Mouse (Mus musculus): ENCODE data around the gene Nphp4. TPM values are rescaled to one million over a fixed set of nuclear protein-coding genes. Genes with fewer than 3 reads are reported as not detected.

The Nphp4 gene
- polyA plus RNA-seq, 1 experiment: not detected

DNA sequence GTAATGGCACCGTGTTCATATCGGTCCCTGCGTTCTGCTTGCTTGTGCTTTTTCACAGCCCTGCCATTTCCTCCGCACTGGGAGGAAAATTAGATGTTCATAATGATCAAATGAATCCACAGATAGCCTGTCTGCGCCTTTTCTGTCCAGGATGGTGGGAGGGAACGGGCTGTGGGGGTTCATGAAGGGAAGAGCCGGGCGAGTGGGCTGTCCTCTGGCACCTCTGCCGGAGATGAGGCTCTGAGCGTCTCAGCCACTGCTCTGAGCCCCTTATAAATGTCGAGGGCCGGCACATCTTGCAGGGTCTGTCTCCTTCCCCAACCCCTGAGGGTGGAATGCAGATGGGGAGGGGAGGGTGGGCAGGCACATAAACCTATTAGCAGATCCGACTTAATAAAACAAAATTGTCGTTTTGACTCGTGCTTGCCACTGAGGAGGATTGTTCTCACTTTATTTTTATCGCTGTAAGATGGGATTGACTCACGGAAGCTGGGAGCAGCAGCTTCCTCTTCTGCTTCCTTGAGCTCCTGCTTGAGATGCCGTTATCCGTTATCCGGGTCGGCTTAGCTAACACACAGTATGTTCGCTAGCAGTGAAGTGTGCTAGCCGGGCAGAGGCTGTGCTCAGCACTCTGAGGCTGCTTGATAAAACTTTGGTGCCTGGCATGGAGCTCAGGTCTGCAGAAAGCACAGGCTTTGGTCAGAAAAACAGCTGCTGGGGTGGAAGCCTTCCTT, 92.3 kb downstream of the Nphp4 start:
- Histone ChIP-seq H3K4me1 (ENCODE audit: control insufficient read depth, insufficient read depth, insufficient read length, low read length) (no peaks in the 10 kb centered on the region), H3K4me3 (ENCODE audit: insufficient read depth, low read depth, low read length) (no peak overlapping the region), H3K27ac (replicated peaks; ENCODE audit: low read depth, low read length) (no peak overlapping the region)

- no peak overlapping the region for H3K27ac ChIP-seq (replicated peaks; ENCODE audit: low read depth, low read length)
- H3K4me1 ChIP-seq (ENCODE audit: control insufficient read depth, insufficient read depth, insufficient read length, low read length): no peaks in the 10 kb centered on the region
- H3K4me3 ChIP-seq (ENCODE audit: insufficient read depth, low read depth, low read length): no peak overlapping the region
These were observed 97.8 kb downstream of the Nphp4 start for GRCm38 (mm10) chr4:152574266-152574665.

- H3K4me3 ChIP-seq (ENCODE audit: insufficient read depth, low read depth, low read length): no peak overlapping the region
- no peaks in the 10 kb centered on the region for H3K4me1 ChIP-seq (ENCODE audit: control insufficient read depth, insufficient read depth, insufficient read length, low read length)
- H3K27ac ChIP-seq (replicated peaks; ENCODE audit: low read depth, low read length): no peak overlapping the region
These were observed 100.3 kb downstream of the Nphp4 start for GRCm38 (mm10) chr4:152576826-152577225.

DNA sequence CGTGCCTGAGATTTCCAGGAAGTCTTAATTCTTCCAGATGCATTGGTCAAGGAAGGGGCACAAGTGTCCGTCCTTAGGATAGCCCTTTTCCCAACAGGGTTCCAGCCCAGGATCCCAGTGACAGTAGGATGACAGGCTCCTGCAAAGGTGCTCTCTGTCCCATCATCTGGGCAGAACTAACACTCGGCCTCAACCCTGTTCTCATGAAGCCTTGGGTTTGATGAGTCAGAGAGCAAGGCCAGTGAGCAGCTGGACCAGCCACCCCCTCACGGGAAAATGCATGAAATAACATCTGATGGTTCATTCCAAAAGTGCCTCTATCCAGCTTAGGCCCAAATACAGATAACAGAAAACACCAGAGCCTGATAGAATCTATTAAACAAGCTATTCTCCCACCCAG, 103.5 kb downstream of the Nphp4 start:
- Histone ChIP-seq H3K27ac (replicated peaks; ENCODE audit: low read depth, low read length) (no peak overlapping the region), H3K4me1 (ENCODE audit: control insufficient read depth, insufficient read depth, insufficient read length, low read length) (no peaks in the 10 kb centered on the region), H3K4me3 (ENCODE audit: insufficient read depth, low read depth, low read length) (no peak overlapping the region)

GRCm38 (mm10) chr4:152582206-152582605, 105.7 kb downstream of the Nphp4 start:
- Histone ChIP-seq H3K27ac (replicated peaks; ENCODE audit: low read depth, low read length) (no peak overlapping the region), H3K4me1 (ENCODE audit: control insufficient read depth, insufficient read depth, insufficient read length, low read length) (no peaks in the 10 kb centered on the region), H3K4me3 (ENCODE audit: insufficient read depth, low read depth, low read length) (no peak overlapping the region)

GRCm38 (mm10) chr4:152583616-152584015, 107.1 kb downstream of the Nphp4 start:
- no peak overlapping the region for H3K27ac ChIP-seq (replicated peaks; ENCODE audit: low read depth, low read length)
- no peak overlapping the region for H3K4me3 ChIP-seq (ENCODE audit: insufficient read depth, low read depth, low read length)
- H3K4me1 ChIP-seq (ENCODE audit: control insufficient read depth, insufficient read depth, insufficient read length, low read length): no peaks in the 10 kb centered on the region

GRCm38 (mm10) chr4:152585526-152585925, 109.0 kb downstream of the Nphp4 start:
- Histone ChIP-seq H3K27ac (replicated peaks; ENCODE audit: low read depth, low read length) (no peak overlapping the region), H3K4me3 (ENCODE audit: insufficient read depth, low read depth, low read length) (no peak overlapping the region), H3K4me1 (ENCODE audit: control insufficient read depth, insufficient read depth, insufficient read length, low read length) (no peaks in the 10 kb centered on the region)

GRCm38 (mm10) chr4:152586175-152586574, 109.7 kb downstream of the Nphp4 start:
- Histone ChIP-seq H3K27ac (replicated peaks; ENCODE audit: low read depth, low read length) (no peak overlapping the region), H3K4me3 (ENCODE audit: insufficient read depth, low read depth, low read length) (no peak overlapping the region), H3K4me1 (ENCODE audit: control insufficient read depth, insufficient read depth, insufficient read length, low read length) (no peaks in the 10 kb centered on the region)

GRCm38 (mm10) chr4:152604285-152604684, 127.8 kb downstream of the Nphp4 start:
- Histone ChIP-seq H3K4me1 (ENCODE audit: control insufficient read depth, insufficient read depth, insufficient read length, low read length) (no peaks in the 10 kb centered on the region), H3K4me3 (ENCODE audit: insufficient read depth, low read depth, low read length) (no peak overlapping the region)

DNA sequence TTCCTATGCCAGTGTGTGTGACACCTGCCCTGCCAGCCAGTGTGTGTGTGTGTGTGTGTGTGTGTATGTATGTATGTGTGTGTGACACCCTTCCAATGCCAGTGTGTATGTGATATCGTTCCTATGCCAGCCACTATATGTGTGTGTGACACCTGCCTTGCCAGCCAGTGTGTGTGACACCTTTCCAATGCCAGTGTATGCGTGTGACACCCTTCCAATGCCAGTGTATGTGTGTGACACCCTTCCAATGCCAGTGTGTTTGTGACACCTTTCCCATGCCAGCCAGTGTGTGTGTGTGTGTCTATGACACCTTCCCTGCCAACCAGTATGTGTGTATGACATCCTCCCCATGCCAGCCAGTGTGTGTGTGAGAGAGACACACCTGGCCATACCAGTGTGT, 132.7 kb downstream of the Nphp4 start:
- H3K4me3 ChIP-seq (ENCODE audit: insufficient read depth, low read depth, low read length): no peak overlapping the region
- H3K4me1 ChIP-seq (ENCODE audit: control insufficient read depth, insufficient read depth, insufficient read length, low read length): no peaks in the 10 kb centered on the region
- no peak overlapping the region for H3K27ac ChIP-seq (replicated peaks; ENCODE audit: low read depth, low read length)

More at GRCm38 (mm10) chr4:152604285-152604684, 127.8 kb downstream of the Nphp4 start:
- no peak overlapping the region for H3K27ac ChIP-seq (replicated peaks; ENCODE audit: low read depth, low read length)

- no peaks in the 10 kb centered on the region for H3K4me1 ChIP-seq (ENCODE audit: control insufficient read depth, insufficient read depth, insufficient read length, low read length)
- no peak overlapping the region for H3K27ac ChIP-seq (replicated peaks; ENCODE audit: low read depth, low read length)
- no peak overlapping the region for H3K4me3 ChIP-seq (ENCODE audit: insufficient read depth, low read depth, low read length)
These were observed 133.5 kb downstream of the Nphp4 start for GRCm38 (mm10) chr4:152610026-152610425.

Other genes starting within 250 kb of the Nphp4 start
- gene Gpr153, start 202.5 kb upstream of the Nphp4 start, polyA plus RNA-seq (2012; ENCODE audit: insufficient read depth, insufficient read length, missing spikeins): 4.3 and 6.0 TPM in 2 replicates
- not detected in 2 replicates for gene Hes3, start 185.0 kb upstream of the Nphp4 start, polyA plus RNA-seq (2012; ENCODE audit: insufficient read depth, insufficient read length, missing spikeins)
- 17.5 and 20.7 TPM in 2 replicates for gene Icmt, start 179.5 kb upstream of the Nphp4 start, polyA plus RNA-seq (2012; ENCODE audit: insufficient read depth, insufficient read length, missing spikeins)
- gene Rnf207, start 157.7 kb upstream of the Nphp4 start, polyA plus RNA-seq (2012; ENCODE audit: insufficient read depth, insufficient read length, missing spikeins): not detected in 2 replicates
- 638 and 747 TPM in 2 replicates for gene Rpl22, start 151.0 kb upstream of the Nphp4 start, polyA plus RNA-seq (2012; ENCODE audit: insufficient read depth, insufficient read length, missing spikeins)
- 0.17 TPM in 1 of 2 replicates, not detected in the other for gene Chd5, start 138.1 kb upstream of the Nphp4 start, polyA plus RNA-seq (2012; ENCODE audit: insufficient read depth, insufficient read length, missing spikeins)
- 2.8 and 5.4 TPM in 2 replicates for gene Kcnab2, start 1.2 kb downstream of the Nphp4 start, polyA plus RNA-seq (2012; ENCODE audit: insufficient read depth, insufficient read length, missing spikeins)

Measured in brown adipose tissue, adult 24 weeks (tissue).